Mouse (Mus musculus) midbrain, postnatal 0 days (tissue): ENCODE measurements around the gene H2-T24. TPM values are rescaled to one million over a fixed set of nuclear protein-coding genes. Genes with fewer than 3 reads are reported as not detected.

Source experiments
- ATAC-seq: fragments of 200-750 bp; cut with Nextera tagmentation; 2 replicates; pipeline ENCODE4 v1.8.0; 2017; ENCODE audit warnings: moderate number of reproducible peaks, mild to moderate bottlenecking, moderate TSS enrichment, moderate library complexity; ENCODE audit not compliant: low FRiP score
- DNase-seq: peaks from one replicate; pipeline ENCODE4 v3.0.0-alpha.2; 2015; ENCODE audit warnings: low spot score
- H3K27ac ChIP-seq: fragments of 300-500 bp; sonication (generic); 2 replicates; pipeline ENCODE4 v1.5.1; 2014; ENCODE audit warnings: low read depth, mild to moderate bottlenecking, low read length, mixed read lengths
- H3K27me3 ChIP-seq: fragments of 300-500 bp; sonication (generic); 2 replicates; pipeline ENCODE4 v1.6.1; 2014; ENCODE audit warnings: low read length, control low read depth, mixed read lengths; ENCODE audit not compliant: insufficient read depth
- H3K36me3 ChIP-seq: fragments of 300-500 bp; sonication (generic); 2 replicates; pipeline ENCODE4 v1.6.1; 2014; ENCODE audit warnings: low read length, control low read depth, mixed read lengths; ENCODE audit not compliant: insufficient read depth
- H3K4me1 ChIP-seq: fragments of 300-500 bp; sonication (generic); 2 replicates; pipeline ENCODE4 v1.6.1; 2014; ENCODE audit warnings: mild to moderate bottlenecking, control low read depth, antibody characterized with exemption, low read length, mixed read lengths; ENCODE audit not compliant: insufficient read depth
- H3K4me2 ChIP-seq: fragments of 300-500 bp; sonication (generic); 2 replicates; pipeline ENCODE4 v1.6.1; 2014; ENCODE audit warnings: low read depth, mild to moderate bottlenecking, low read length, mixed read lengths; ENCODE audit not compliant: poor library complexity, severe bottlenecking
- H3K4me3 ChIP-seq: fragments of 300-500 bp; sonication (generic); 2 replicates; pipeline ENCODE4 v1.5.1; 2014; ENCODE audit warnings: low read depth, mild to moderate bottlenecking, low read length, moderate library complexity
- H3K9ac ChIP-seq: fragments of 300-500 bp; sonication (generic); replicated peaks from 2 replicates; pipeline ENCODE4 v1.6.1; 2014; ENCODE audit warnings: mild to moderate bottlenecking, low read length, moderate library complexity, mixed read lengths; ENCODE audit not compliant: poor library complexity, severe bottlenecking
- H3K9me3 ChIP-seq: fragments of 300-500 bp; sonication (generic); 2 replicates; pipeline ENCODE4 v1.6.1; 2016; ENCODE audit warnings: low read length, control low read depth
- CTCF ChIP-seq: IDR thresholded peaks from 2 replicates; pipeline ENCODE4 v1.5.1; 2016; ENCODE audit warnings: antibody characterized with exemption, mild to moderate bottlenecking
- WGBS: fragments of 180-500 bp; shearing (Covaris S2); extraction: QIAGEN DNeasy Blood & Tissue Kit; methylation state at CpG from one replicate; pipeline ENCODE4 v1.1.7; 2014; 5-methylcytosine and 5-hydroxymethylcytosine counted together
- microRNA counts: library from miRNA; unstranded; fragments of <30 nt; microRNA quantifications from one replicate; lab custom pipeline; 2015
- microRNA-seq: library from miRNA; unstranded; fragments of <30 nt; microRNA quantifications from one replicate; pipeline ENCODE4, GENCODE M21; 2016; ENCODE audit warnings: borderline number of aligned reads
- polyA plus RNA-seq: library from polyadenylated mRNA; unstranded; fragments of >200 nt; fragmentation: Nextera tagmentation; extraction: Ambion mirVana; gene quantifications from 2 replicates; pipeline ENCODE4 v1.2.1, GENCODE M21; 2015
- total RNA-seq: library from RNA; depleted of rRNA; stranded (reverse); fragments of >200 nt; gene quantifications from 2 replicates; pipeline ENCODE4 v1.2.3, GENCODE M21; 2014; rRNA removed

Gene H2-T24
- total and polyA plus RNA-seq, 2 experiments from 2014 or later, result 0.16 to 7.2 TPM

- Histone ChIP-seq H3K27ac (peak within 1 kb of the TSS; percentile 82), H3K9ac (peak within 1 kb of the TSS; percentile 84), H3K9me3 (no peaks in the 10 kb centered on the region), H3K27me3 (no peaks in the 10 kb centered on the region), H3K4me1 (peaks cover 5% of the 10 kb centered on the region), H3K36me3 (peaks cover 28% of the 10 kb centered on the region), H3K4me2 (peak within 1 kb of the TSS; percentile 79), H3K4me3 (peak within 1 kb of the TSS; percentile 91)
- under 1% methylated on average over 68 of the region's 68 CpGs for WGBS
- peak; percentile 98 for DNase-seq
- no peak for TF ChIP-seq CTCF
- ATAC-seq, result peak; percentile 98
These were observed 50.7 kb downstream of the H2-T24 start, which contains the start of gene Abcf1 for GRCm38 (mm10) chr17:35969418-35970389. Gene Abcf1, minus strand, starts transcription at chr17:35969761.

- no peaks in the 10 kb centered on the region for H3K27me3 ChIP-seq
- H3K4me2 ChIP-seq, result no peak overlapping the region
- H3K36me3 ChIP-seq, result peaks cover 28% of the 10 kb centered on the region
- no peak overlapping the region for H3K27ac ChIP-seq
- ATAC-seq (no peak), DNase-seq (no peak)
- WGBS, result 100% methylated on average over 2 of the region's 2 CpGs
- no peak overlapping the region for H3K9ac ChIP-seq
- no peak for TF ChIP-seq CTCF
- no peak overlapping the region for H3K4me3 ChIP-seq
- H3K9me3 ChIP-seq, result no peaks in the 10 kb centered on the region
- H3K4me1 ChIP-seq, result peaks cover 5% of the 10 kb centered on the region
These were observed 52.7 kb downstream of the H2-T24 start for GRCm38 (mm10) chr17:35967621-35968020.

- H3K9me3 ChIP-seq, result no peaks in the 10 kb centered on the region
- H3K4me3 ChIP-seq, result no peak overlapping the region
- WGBS, result 89% methylated on average over 10 of the region's 10 CpGs
These were observed 57.1 kb downstream of the H2-T24 start for GRCm38 (mm10) chr17:35963279-35963678.

GRCm38 (mm10) chr17:35958533-35959223 lies 61.7 kb downstream of the H2-T24 start:
- Histone ChIP-seq H3K9me3 (no peaks in the 10 kb centered on the region), H3K27ac (no peak overlapping the region), H3K4me1 (no peaks in the 10 kb centered on the region), H3K36me3 (peaks cover 72% of the 10 kb centered on the region), H3K9ac (no peak overlapping the region), H3K4me2 (no peak overlapping the region), H3K4me3 (no peak overlapping the region), H3K27me3 (no peaks in the 10 kb centered on the region)
- ATAC-seq (no peak), DNase-seq (no peak)
- no peak for TF ChIP-seq CTCF
- WGBS, result 95% methylated on average over 15 of the region's 15 CpGs

More at GRCm38 (mm10) chr17:35963279-35963678, 57.1 kb downstream of the H2-T24 start:
- TF ChIP-seq CTCF, result no peak
- no peaks in the 10 kb centered on the region; the same call in none of the 2 replicates for H3K4me1 ChIP-seq
- H3K27me3 ChIP-seq, result no peaks in the 10 kb centered on the region
- no peak overlapping the region for H3K27ac ChIP-seq
- H3K9ac ChIP-seq, result no peak overlapping the region
- no peak for DNase-seq
- no peak for ATAC-seq
- H3K36me3 ChIP-seq, result peaks cover 56% of the 10 kb centered on the region
- no peak overlapping the region for H3K4me2 ChIP-seq

MicroRNA genes within 50 kb of the gene (microRNA counts, 519-probe panel; counts per million panel counts)
- 528 counts per million, percentile 58 among the panel's probes with 10 or more counts for microRNA mmu-miR-877 (lab: Ali Mortazavi, UCI)

Small RNA genes lying within 50 kb of the gene (microRNA-seq; reads per million reads assigned to microRNA genes)
- 150 reads per million, percentile 50 among the genes with 10 or more reads in this experiment for gene Mir877

Other genes starting within 250 kb of the H2-T24 start
- 10.9 and 13.5 TPM in 2 replicates for gene Ier3, start 198.9 kb downstream of the H2-T24 start, total RNA-seq
- 12.2 and 16.0 TPM in 2 replicates for gene Ier3, start 198.9 kb downstream of the H2-T24 start, polyA plus RNA-seq
- 112 and 122 TPM in 2 replicates for gene Flot1, start 197.3 kb downstream of the H2-T24 start, total RNA-seq
- 124 and 140 TPM in 2 replicates for gene Flot1, start 197.3 kb downstream of the H2-T24 start, polyA plus RNA-seq
- gene Tubb5, start 182.3 kb downstream of the H2-T24 start, total RNA-seq, result 3,416 and 3,526 TPM in 2 replicates
- 1,872 and 1,886 TPM in 2 replicates for gene Tubb5, start 182.3 kb downstream of the H2-T24 start, polyA plus RNA-seq
- 22.4 and 22.6 TPM in 2 replicates for gene Mdc1, start 179.0 kb downstream of the H2-T24 start, total RNA-seq
- 3.7 and 4.7 TPM in 2 replicates for gene Mdc1, start 179.0 kb downstream of the H2-T24 start, polyA plus RNA-seq
- 7.6 and 12.1 TPM in 2 replicates for gene Nrm, start 159.2 kb downstream of the H2-T24 start, total RNA-seq
- 11.0 and 11.8 TPM in 2 replicates for gene Nrm, start 159.2 kb downstream of the H2-T24 start, polyA plus RNA-seq
- gene Ppp1r18, start 155.0 kb downstream of the H2-T24 start, total RNA-seq, result 16.2 and 33.0 TPM in 2 replicates
- 14.1 and 14.4 TPM in 2 replicates for gene Ppp1r18, start 155.0 kb downstream of the H2-T24 start, polyA plus RNA-seq
- 26.7 and 27.7 TPM in 2 replicates for gene Dhx16, start 140.7 kb downstream of the H2-T24 start, total RNA-seq
- 23.6 and 25.1 TPM in 2 replicates for gene Dhx16, start 140.7 kb downstream of the H2-T24 start, polyA plus RNA-seq
- 43.5 and 47.7 TPM in 2 replicates for gene 2310061I04Rik, start 123.1 kb downstream of the H2-T24 start, total RNA-seq
- gene 2310061I04Rik, start 123.1 kb downstream of the H2-T24 start, polyA plus RNA-seq, result 88.3 and 89.3 TPM in 2 replicates
- gene Atat1, start 110.5 kb downstream of the H2-T24 start, total RNA-seq, result 199 and 216 TPM in 2 replicates
- 326 and 332 TPM in 2 replicates for gene Atat1, start 110.5 kb downstream of the H2-T24 start, polyA plus RNA-seq
- 37.2 and 46.6 TPM in 2 replicates for gene Mrps18b, start 104.2 kb downstream of the H2-T24 start, total RNA-seq
- 55.7 and 57.4 TPM in 2 replicates for gene Mrps18b, start 104.2 kb downstream of the H2-T24 start, polyA plus RNA-seq
- 39.3 and 52.8 TPM in 2 replicates for gene Ppp1r10, start 104.1 kb downstream of the H2-T24 start, total RNA-seq
- 23.0 and 24.8 TPM in 2 replicates for gene Ppp1r10, start 104.1 kb downstream of the H2-T24 start, polyA plus RNA-seq
- 61.8 and 67.0 TPM in 2 replicates for gene Abcf1, start 50.8 kb downstream of the H2-T24 start, total RNA-seq
- 89.0 and 100 TPM in 2 replicates for gene Abcf1, start 50.8 kb downstream of the H2-T24 start, polyA plus RNA-seq
- 94.9 and 117 TPM in 2 replicates for gene Gnl1, start 40.7 kb downstream of the H2-T24 start, total RNA-seq
- gene Gnl1, start 40.7 kb downstream of the H2-T24 start, polyA plus RNA-seq, result 80.8 and 82.8 TPM in 2 replicates
- gene Prr3, start 40.3 kb downstream of the H2-T24 start, total RNA-seq, result 43.9 and 57.8 TPM in 2 replicates
- gene Prr3, start 40.3 kb downstream of the H2-T24 start, polyA plus RNA-seq, result 97.0 and 100 TPM in 2 replicates
- gene H2-T23, start 12.3 kb upstream of the H2-T24 start, total RNA-seq, result 6.1 and 9.2 TPM in 2 replicates
- gene H2-T23, start 12.3 kb upstream of the H2-T24 start, polyA plus RNA-seq, result 6.4 and 7.3 TPM in 2 replicates
- 11.5 and 11.8 TPM in 2 replicates for gene H2-T22, start 22.2 kb upstream of the H2-T24 start, total RNA-seq
- 7.1 and 8.3 TPM in 2 replicates for gene H2-T22, start 22.2 kb upstream of the H2-T24 start, polyA plus RNA-seq
- gene Gm6034, start 22.4 kb upstream of the H2-T24 start, total RNA-seq, result 0.16 TPM in 1 of 2 replicates, not detected in the other
- not detected in 2 replicates for gene Gm6034, start 22.4 kb upstream of the H2-T24 start, polyA plus RNA-seq
- gene Gm11127, start 37.8 kb upstream of the H2-T24 start, total RNA-seq, result 0.19 TPM in 1 of 2 replicates, not detected in the other
- gene Gm11127, start 37.8 kb upstream of the H2-T24 start, polyA plus RNA-seq, result 0.12 TPM in 1 of 2 replicates, not detected in the other
- gene Gm19684, start 101.1 kb upstream of the H2-T24 start, total RNA-seq, result not detected in 2 replicates
- not detected in 2 replicates for gene Gm19684, start 101.1 kb upstream of the H2-T24 start, polyA plus RNA-seq
- gene Gm7030, start 108.9 kb upstream of the H2-T24 start, total RNA-seq, result not detected in 2 replicates
- not detected in 2 replicates for gene Gm7030, start 108.9 kb upstream of the H2-T24 start, polyA plus RNA-seq
- gene Gm8909, start 148.0 kb upstream of the H2-T24 start, total RNA-seq, result not detected in 2 replicates
- gene Gm8909, start 148.0 kb upstream of the H2-T24 start, polyA plus RNA-seq, result not detected in 2 replicates
- not detected in 2 replicates for gene H2-T3, start 169.7 kb upstream of the H2-T24 start, total RNA-seq
- not detected in 2 replicates for gene H2-T3, start 169.7 kb upstream of the H2-T24 start, polyA plus RNA-seq
- gene Rpp21, start 237.5 kb upstream of the H2-T24 start, total RNA-seq, result 47.7 and 48.5 TPM in 2 replicates
- 169 and 187 TPM in 2 replicates for gene Rpp21, start 237.5 kb upstream of the H2-T24 start, polyA plus RNA-seq